Mouse (Mus musculus): ENCODE results near the gene Ska2.

Gene Ska2

GRCm38 (mm10) chr11:87108755-87109518 lies at the start of gene Ska2:
Gene Ska2, plus strand, starts transcription at chr11:87109234.
- peak; percentile 95 to 99 for DNase-seq (ENCODE audit: low spot score in 2 of 2)

GRCm38 (mm10) chr11:87060410-87060809 lies 48.6 kb upstream of the Ska2 start:
- DNase-seq (ENCODE audit: low spot score in 2 of 2) = no peak

- no peak for DNase-seq (ENCODE audit: low spot score in 2 of 2)
These were observed 46.9 kb upstream of the Ska2 start for GRCm38 (mm10) chr11:87062087-87062486.

DNA sequence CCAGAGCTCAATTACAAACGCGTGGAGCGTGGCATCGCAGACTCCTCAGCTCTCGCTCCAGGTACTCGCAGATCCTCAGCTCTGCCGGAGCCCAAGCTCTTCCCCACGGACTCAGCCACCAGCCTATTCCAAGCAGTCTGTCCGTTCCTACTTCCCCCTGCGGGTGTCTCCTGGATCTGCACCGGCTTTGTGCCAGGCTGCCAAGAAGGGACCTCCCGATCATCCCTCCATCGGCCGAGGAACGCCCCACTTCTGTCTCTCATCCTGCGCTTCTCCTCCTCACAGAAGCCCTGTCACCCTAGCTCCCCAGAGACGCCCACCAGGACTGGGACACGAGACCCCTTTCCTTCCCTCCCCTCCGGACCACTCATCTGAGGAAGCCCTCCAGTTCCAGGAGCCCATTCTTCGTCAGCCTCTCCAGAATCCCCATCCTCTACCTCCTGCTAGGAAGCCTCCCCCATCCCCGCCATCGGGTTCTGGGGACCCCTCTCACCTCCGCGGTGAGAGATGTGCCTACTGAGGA lies 35.6 kb upstream of the Ska2 start:
- DNase-seq (ENCODE audit: low spot score in 2 of 2) = peak; percentile 79 to 80

DNA sequence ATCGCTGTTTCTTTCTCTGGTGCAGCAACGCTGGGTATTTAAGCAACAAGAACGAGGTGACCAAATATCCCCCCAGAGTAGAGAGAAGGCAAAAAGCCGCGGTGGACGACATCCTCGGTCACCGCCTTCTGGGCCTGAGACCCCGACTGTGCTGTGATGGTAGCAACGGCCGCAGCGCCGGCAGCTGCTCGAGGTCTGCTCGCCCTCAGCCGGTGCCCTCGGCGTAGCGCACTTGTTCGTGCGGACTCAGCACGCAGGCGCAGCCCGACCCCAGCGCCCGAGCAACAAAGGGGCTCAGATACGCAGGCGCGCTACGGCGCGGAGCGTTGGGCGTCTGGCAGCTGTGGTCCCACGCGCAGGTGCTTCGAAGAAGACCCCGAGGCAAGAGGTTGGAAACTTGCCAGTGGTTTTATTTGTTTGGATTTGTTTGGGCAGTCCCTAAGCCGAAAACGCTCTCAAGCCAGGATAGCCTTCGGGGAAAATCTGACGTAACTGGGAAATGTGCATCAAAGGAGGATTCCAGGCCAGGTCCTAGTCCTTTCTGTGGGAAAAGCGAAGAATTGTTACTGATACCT lies 35.1 kb upstream of the Ska2 start, which contains the start of gene Gdpd1:
Gene Gdpd1, minus strand, starts transcription at position 197 of the 575 bp plus-strand sequence.
- DNase-seq (ENCODE audit: low spot score in 2 of 2) = peak; percentile 89 to 91

DNA sequence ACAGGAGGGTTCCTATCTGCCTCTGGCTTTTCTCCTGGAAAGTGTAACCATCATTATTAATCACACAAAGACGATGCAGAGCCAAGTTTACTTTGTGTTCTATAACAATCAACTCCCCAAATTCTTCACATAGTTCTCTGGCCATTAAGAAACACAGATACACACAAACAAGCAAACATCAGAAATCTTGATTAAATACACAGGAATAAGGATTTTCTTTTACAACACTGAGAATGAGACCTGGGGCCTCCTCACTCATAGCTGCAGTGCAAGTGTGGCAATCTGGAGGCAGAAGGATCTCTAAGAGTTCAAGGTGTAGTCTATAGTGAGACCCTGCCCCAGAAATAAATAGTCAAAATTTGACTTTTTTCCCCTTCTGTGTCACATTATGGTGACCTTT lies 25.3 kb upstream of the Ska2 start:
- no peak for DNase-seq (ENCODE audit: low spot score in 2 of 2)

- no peak for DNase-seq (ENCODE audit: low spot score in 2 of 2)
These were observed 23.6 kb upstream of the Ska2 start for GRCm38 (mm10) chr11:87085461-87085860.

DNA sequence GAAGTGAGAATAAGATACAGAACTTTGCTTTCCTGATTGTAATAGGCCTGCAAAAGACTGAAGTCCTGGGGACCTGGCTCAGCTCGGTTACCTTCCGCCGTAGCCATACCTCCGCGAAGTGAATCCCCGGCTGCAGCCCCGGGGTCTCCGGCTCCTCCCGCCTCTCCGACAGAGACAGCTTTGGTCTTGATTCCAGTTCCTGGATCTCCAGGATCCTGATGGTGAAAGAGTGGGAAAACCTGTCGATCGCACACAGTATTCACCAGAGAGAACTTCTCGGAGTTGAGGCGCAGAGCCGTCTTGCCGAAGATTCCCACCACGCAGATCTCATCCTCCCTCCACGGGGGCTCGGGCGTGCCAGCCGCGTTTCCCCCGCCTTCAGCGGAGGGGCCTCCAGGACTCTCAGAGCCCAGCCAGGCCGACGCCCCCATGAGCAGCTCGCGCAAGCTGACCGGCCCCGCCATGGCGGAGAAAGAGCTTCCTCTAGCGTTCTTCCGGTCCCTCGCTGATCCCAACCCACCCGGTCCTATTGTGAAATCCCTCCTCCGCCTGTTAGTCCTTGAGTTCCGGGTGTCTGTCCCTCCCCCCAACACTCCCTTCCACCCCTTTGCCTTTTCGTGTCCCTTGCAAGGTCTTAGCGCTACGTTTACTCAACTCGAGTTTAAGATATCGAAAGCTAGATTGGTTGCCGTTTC lies 22.6 kb upstream of the Ska2 start, which contains the start of gene Smg8:
Gene Smg8, minus strand, starts transcription at position 485 of the 695 bp plus-strand sequence.
- DNase-seq (ENCODE audit: low spot score in 2 of 2) = peak; percentile 80 to 81

DNA sequence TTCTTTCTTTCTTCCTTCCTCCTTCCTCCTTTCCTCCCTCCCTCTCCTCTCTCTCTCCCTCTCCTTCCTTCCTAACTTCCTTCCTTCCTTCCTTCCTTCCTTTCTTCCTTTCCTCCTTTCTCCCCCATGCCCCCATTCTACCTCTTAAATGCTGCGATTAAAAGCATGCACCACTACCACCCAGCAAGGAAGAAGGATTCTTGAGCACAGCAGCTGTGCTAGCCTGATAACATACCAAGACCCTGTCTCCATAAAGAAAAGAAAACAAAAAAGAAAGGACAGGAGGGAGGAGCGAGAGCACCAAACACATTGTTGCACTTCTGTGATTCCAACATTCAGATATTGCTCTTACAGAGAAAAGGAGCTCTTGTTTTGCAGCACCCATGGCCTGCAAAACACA lies 21.9 kb upstream of the Ska2 start:
- no peak for DNase-seq (ENCODE audit: low spot score in 2 of 2)

DNA sequence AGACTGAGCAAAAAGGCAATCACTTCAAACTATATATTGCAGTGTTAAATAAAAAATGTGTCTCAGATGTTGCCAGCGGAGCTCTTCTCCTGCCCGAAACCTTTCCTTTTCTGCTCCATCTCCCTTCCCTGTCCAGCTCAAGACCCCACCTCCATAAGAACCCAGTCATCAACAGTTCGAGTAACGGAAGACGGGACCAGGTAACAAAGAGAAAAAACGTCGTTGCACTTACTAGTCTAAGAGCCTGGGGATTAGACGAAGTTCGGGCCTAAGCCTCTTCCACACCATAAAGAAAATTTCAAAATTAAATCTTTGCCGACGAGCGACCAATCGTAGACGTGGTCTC lies 652 bp upstream of the Ska2 start, which contains the start of gene Prr11:
Gene Prr11, minus strand, starts transcription at position 300 of the 346 bp plus-strand sequence.
- no peak for DNase-seq (ENCODE audit: low spot score in 2 of 2)

DNA sequence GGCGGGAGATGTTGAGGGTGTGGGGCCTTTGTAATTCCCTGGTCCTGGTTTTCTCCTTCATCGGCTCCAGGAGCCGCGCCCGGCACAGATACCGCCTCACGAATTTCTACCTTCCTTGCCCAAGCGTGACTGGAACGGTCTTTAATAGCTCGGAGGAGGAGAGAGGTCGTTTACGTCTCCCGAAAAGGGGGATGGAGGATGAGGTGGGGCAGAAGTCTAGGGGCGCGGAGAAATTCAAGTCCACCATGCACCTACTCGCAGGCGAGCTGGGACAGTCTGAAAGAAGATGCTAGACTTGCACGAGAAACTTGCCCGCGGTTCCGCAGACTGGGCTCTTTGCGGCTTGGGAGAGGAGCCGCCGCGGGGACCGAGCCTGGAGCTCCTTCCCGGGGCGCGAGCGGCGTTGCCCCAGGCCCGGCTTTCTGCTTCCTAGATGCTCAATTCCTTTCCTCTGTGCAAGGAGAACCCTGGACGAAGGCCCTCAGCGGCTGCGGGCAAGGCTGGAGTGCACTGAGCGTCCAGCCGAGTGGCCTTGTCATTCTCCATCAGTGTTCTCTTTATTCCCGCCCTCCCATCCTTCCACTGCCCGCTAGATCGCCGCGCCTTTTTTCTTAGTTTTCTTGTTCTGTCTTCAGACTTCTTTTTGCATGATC lies 611 bp downstream of the Ska2 start:
- DNase-seq (ENCODE audit: low spot score in 2 of 2) = no peak

DNA sequence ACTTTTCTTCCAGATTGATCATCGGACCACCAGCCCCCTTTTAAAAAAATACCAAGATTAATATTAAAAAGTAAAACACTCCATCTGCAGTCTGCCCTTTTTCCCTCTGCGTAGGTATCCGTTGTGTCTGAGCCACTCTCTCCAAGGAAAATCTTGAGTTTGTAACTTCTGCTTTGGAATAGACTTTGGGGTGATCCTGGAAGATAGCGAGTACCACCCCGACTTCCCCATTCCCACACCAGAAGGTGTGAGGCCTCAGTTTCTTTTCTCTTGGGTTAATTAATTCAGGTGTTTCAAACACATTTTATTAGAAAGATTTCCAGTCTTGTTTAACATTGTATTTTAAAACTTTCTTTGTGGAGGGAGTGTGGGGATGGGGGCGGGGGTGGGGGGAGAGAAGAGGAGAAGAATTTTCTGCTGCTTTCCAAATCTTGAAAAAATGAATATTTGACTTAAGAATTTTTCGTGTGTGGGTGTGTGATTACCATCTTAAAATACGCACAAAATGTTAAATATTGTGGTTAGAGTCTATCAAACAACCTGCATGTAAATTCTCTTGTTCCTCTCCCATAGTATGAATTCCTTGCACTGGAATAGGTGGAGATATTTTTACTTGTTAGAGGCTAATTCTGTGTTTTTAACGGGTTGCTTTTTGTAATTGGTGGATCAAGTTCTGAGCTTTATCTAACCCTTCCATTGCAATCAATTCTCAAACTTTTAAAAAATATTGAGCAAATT lies 1.3 kb downstream of the Ska2 start:
- no peak for DNase-seq (ENCODE audit: low spot score in 2 of 2)

DNA sequence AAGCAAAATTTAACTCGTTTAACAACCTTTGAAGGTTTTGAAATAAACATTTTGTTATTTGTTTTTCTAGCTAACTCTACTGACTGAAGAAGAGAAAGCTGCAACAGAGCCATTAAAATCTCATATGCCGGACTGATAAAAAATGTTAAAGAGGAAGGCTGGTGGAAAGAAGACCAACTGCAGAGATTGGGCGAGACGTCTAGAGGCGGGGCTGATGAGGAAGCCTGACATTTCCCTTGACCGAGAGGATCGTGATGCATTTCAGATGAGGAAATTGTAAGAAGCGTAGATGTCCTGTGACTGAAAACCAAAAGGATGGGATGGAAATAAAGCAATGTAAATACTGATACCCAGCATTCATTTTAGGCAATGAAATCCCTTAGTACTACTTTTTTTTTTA lies 12.8 kb downstream of the Ska2 start:
- no peak for DNase-seq (ENCODE audit: low spot score in 2 of 2)

DNA sequence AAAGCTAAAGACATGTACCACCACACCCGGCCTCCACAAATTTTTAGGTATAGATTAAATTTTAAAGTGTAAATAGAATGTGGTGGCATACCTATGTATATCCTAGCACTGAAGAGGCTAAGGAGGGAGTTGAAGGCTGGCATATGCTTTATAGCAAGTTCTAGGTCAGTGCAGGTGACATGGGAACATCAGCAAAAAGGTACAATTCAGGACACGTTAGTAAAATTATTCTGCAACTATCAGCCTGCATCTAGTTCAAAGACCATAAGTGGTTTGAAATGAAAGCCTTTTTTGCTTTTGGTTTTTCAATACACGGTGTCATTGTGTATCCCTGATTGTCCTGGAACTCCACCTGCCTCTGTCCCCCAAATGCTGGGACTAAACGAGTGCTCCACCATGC lies 16.5 kb downstream of the Ska2 start:
- DNase-seq (ENCODE audit: low spot score in 2 of 2) = no peak

DNA sequence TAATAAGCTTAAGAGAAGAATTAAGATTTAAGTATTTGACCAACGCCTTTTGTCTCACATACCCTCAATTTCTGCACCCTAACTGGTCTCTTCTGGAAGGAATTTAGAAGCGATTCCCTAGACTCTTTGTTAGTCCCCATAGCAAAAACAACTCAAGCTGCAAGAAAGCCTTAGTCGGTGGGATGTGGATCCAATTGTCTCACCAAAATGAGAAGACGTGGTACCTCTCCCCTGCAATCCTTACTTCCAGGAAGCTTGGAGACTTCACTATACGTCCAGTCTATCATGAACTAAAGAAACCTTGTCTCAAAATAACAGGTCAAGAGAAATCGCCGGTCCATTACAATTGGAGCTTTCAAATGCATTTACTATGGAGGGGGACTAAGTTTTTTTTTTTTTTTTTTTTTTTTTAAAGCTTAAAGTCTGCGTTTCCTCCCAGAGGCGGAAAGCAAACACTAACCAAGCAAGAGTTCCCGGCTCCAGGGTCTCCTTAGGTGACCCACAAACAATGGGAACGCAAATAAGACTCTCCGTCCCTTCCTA lies 17.3 kb downstream of the Ska2 start:
- no peak for DNase-seq (ENCODE audit: low spot score in 2 of 2)

GRCm38 (mm10) chr11:87126824-87127816 lies 18.1 kb downstream of the Ska2 start, which contains the start of gene Trim37:
Gene Trim37, plus strand, starts transcription at chr11:87127077.
- peak; percentile 87 to 92 for DNase-seq (ENCODE audit: low spot score in 2 of 2)

GRCm38 (mm10) chr11:87136233-87136632 lies 27.2 kb downstream of the Ska2 start:
- no peak for DNase-seq (ENCODE audit: low spot score in 2 of 2)

GRCm38 (mm10) chr11:87158012-87158411 lies 49.0 kb downstream of the Ska2 start:
- DNase-seq (ENCODE audit: low spot score in 2 of 2) = no peak

DNA sequence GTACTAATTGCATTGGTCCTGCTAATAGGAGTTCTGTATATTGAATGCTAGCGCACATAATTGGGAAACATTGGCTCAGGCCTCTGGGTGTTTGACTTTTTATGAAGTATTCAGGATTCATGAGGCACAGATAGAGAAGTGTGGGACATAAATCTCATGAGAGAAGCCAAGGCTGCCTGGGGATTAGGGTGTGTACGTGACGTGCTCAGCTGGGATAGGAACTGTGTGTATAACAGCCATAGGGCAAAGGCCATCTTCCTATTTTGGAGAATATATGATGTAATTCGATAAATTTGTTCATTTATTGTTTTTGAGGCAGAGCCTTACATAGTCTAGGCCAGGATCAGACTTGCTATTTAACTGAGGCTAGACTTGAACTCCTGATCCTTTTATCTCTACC lies 53.7 kb downstream of the Ska2 start:
- DNase-seq (ENCODE audit: low spot score in 2 of 2) = no peak

- DNase-seq (ENCODE audit: low spot score in 2 of 2) = no peak
These were observed 54.7 kb downstream of the Ska2 start for GRCm38 (mm10) chr11:87163751-87164150.

All from frontal cortex, postnatal 36 days (tissue).